Mouse (Mus musculus) frontal cortex, postnatal 36 days (tissue): ENCODE results near the gene Rbm10.
A peak's percentile ranks its signal among the peaks of the same experiment; 100 is the strongest.

ENCODE experiments used
- DNase-seq, 2 experiments: peaks; one replicate each; pipeline ENCODE4 v3.0.0; 2022; ENCODE audit warnings: low spot score in 2 of 2

Rbm10 gene

DNA sequence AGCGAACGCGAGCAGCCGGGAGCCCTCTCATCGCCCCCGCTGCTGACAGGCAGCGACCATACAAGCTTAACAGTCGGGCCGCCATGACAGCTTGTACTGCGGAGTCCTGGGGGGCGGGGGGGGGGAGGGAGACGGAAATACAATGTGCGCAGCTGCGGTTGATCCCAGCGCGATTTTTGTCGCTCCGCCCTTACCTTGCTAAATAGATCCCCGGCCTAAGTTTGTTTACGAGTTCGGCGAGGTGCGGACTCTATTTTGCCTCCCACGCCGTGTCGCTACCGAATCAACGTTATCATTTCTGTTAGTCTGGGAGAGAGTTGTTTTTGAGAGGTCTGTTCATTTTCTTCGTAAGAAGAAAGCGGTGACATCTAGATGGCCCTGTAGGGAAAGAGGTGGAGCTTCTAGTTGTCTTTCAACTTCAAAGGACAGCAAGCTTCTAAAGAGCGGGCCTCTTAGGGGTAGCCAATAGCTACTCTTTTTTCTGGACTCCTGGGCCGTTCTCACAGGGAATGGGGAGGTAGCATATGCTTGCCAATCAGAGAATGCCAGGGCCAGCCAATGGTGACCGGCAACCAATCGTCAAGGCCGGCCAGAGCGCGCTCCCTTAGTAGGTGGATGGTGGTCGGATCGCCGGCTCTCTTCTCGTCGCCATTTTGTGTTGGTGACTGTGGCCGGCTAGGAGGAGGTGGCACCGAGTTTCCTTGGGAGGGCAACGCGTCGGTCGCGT, at the start of gene Rbm10, which contains the start of gene Ndufb11:
Gene Rbm10 (plus strand): TSS at position 328 of the 727 bp plus-strand sequence.
Gene Ndufb11 (minus strand): TSS at position 444 of the 727 bp plus-strand sequence.
- DNase-seq = peak; percentile 78 to 84

DNA sequence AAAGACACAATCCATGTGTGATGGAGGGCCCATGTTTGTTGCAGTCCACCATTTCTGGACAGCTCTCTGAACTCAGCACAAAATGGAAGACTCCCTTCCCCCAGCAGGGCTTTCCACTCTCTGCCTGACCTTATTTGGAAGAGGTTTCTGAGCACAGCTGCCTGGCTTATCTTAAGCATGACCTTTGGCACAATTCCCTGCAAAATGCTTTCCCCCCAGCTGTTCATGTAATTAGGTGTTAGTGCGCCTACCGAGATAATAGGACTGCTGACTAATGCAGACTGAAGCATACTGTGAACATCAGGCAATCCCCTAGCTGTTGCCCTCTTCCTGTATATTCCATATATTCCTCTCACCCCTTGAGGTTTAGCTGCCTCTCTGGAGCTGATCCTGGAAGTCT, 46.3 kb upstream of the Rbm10 start:
- no peak for DNase-seq

DNA sequence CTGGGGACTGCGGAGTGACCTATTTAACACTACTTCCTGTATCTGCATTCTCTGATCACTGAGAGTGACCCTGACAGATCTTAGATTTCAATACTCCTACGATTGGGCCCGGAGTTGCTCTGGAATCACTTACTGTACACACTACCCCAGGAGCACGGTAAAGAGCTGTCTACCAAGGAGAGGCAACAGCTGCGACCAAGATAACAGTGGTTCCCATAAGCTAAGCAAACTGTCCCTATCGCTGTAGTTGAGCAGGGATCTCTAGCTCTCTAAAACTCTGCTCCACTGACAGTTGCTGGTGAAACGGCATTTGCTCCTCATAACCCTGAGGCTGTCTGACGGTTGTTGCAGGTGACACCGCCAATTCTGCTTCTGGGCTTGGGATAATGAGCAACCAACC, 44.6 kb upstream of the Rbm10 start:
- no peak for DNase-seq

DNA sequence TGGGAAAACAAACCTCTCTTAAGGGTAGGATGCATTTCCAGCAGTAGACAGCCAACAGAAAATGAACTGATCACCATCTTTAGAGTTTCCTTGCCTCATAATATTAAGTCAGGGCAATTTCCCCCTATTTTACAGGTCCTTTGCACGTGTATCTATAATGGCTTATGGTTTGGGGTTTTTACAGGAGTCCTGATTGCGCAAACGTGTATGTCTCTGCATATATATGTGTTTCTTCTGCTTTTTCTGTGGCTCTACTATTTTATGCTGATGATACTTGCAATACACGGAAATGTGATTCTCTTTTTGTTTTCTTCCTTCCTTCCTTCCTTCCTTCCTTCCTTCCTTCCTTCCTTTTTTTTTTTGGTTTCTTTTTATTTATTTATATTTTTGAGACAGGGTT, 43.4 kb upstream of the Rbm10 start:
- DNase-seq = no peak

DNA sequence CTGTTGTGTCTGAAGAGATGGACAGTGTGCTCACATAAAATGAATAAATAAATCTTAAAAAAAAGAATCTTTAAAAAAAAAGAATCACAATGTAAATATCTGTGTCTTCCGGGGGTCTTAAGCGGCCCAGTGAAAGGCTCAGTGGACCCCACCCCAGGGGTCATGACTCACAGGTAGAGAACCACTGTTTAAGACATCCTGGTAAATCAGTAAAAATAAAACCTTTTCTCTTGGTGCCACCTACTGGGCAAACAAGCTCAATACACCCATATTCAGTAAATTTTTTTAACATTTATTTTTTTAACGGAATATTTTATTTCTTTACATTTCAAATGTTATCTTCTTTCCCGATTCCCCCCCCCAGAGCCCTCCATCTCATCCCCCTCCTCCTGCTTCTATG, 29.3 kb upstream of the Rbm10 start:
- no peak for DNase-seq

DNA sequence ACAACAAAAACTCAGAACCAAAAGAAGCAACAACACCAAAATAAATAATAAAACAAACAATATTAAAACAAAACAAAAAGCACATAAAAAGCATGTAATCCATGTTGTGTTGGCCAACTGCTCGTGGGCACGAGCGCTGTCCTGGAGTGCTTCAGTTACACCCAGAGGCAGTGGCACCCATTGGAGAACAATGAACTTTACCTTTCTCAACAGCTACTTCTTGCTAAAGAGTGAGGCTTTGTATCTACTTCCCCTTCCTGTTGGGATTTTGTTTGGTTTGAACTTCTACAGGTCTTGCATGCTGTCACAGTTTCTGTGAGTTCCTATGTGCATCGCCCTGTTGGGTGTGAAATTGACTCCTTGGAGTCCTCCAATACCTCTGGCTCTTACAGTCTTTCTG, 8.8 kb upstream of the Rbm10 start:
- DNase-seq = no peak

DNA sequence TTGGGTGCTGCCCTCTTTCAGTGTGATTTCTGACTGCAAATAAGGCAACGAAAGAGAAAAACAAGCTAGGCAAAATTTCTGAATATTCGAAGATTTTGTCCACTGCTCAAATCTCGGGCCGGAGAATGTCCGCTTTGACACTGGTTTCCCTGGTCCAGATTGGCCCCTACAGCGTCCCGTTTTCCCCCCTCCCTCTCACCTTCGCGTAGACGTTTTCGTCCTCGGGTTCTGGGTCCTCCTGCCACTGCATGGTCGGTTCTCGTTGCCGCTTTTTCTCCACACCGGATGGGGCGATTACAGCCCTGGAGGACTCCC, 485 bp upstream of the Rbm10 start:
- peak; percentile 44 to 65 for DNase-seq

DNA sequence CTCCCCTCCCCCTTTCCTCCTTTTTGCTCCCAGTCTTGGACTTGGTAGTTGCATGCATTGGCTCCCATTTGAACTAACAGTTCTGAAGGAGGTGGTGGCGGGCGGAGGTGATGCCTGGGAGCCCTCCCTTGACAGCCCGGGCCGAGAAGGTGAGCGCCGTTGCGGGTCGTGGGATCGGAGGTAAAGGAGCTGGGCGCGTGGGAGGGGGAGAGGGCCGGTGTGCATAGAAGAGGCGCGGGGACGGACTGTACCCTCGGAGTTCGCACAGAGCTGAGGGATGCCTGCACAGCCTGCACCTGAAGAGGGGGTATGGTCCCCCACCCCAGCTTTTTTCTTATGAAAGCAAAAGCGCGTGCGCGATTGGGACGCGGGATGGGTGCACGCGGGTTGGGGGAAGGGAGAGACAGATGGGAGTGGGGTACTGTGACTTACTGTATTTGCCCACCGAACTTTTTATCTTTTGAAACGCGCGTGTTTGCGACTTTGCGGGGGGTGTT, 648 bp downstream of the Rbm10 start:
- DNase-seq = peak in 1 of 2 experiments; percentile 35

DNA sequence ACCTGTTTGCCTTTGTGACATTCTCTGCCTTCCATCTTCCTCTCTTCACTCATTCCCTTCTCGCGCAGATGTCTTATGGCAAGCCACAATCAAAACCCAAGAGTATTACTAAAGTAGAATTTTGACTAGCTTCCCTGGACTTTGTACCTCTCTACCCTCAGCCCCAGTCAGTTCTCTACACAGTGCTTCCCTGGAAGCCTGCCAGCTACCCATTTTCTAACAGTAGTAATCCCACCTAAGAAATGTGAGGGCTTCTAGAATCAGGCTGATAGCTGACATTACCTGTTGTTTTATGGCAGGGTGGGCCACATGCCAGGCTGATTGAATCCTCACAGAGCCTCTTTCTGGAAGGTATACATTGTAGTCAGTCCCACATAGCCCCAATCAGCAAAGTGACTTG, 20.8 kb downstream of the Rbm10 start:
- no peak for DNase-seq

DNA sequence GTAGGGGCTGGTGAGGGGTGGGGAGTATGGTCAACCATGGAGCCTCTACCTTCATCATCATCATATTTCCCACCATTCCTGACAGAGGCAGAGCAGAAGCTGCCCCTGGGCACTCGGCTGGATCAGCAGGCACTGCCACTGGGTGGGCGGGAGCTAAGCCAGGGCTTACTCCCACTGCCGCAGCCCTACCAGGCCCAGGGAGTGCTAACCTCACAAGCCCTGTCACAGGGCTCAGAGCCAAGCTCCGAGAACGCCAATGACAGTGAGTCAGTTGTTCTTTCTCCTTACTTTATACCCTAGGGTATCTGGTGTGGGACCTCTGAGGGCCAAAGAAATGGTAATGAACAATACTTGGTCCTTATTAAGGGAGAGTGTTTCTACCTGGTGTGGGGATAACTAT, 27.5 kb downstream of the Rbm10 start:
- DNase-seq = no peak

DNA sequence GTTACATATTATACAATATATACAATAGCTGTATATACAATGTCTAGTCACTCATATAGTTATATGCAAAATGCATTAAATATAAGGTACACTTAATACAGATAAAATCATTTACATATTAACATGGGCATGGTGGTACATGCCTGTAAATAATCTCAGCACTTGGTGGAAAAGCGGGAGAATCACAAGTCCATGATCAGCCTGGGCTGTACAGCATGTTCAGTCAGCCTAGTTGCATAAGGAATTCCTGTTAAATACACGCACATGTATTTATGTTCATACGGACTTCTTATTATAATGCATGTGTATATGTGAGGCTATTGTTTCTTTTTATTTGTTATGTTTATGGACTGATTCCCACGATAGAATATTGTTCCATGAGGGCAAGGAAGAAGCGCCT, 40.3 kb downstream of the Rbm10 start:
- no peak for DNase-seq

DNA sequence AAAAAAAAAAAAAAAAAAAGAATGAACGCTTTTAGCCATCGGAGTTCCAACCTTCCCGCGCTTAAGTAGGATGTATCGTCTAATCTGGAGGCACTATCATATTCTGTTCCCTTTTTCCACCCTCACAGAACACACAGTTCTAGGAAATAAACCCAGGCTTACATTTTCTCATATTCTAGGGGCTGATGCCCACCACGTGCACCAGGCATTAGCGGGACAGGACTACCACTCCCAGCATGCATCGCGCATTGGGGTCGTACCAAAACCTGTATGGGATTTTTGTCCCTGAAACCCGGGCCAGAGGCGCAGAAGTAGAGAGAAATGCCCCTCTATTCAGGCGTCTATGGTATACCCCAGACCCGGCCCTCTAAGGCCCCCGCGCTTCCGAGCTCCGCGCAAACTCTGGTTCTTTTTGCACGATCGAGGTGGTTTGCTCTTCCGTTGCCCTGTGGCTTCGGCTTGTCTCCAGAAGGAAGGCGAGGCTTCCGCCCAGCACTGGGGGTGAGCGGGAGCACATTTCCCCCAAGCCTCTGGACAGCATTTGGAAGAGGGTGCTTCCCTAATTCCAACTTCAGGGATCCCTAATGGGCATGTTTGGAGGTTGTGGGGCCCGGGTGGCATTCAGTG, 40.8 kb downstream of the Rbm10 start, which contains the start of gene Uba1:
Gene Uba1 (plus strand): TSS at position 301 of the 627 bp plus-strand sequence.
- peak; percentile 78 to 81 for DNase-seq

DNA sequence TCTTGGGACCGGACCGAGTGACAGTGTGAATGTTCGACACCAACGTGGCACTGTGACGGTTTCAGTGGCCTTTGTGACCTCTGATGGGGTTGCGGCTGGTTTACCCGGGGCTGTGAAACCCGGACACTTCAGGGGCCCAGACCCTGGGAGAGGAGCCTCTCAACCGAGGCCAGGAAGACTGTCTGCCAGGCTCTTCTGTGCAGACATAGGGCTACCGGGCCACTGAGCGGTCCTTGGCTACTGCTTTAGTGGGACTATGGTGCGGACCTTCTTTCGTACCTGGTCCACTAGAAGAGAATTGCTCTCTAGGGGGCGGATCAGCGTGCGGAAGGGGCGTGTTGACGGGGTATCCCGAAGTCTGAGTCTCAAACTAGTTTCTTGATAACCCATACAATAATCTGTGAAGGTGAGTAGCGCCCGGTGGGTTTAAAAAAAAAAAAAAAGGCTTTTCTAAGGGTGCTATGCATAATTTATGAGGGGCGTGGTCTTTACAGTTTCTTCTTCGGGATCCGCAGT, 41.6 kb downstream of the Rbm10 start:
- no peak for DNase-seq

DNA sequence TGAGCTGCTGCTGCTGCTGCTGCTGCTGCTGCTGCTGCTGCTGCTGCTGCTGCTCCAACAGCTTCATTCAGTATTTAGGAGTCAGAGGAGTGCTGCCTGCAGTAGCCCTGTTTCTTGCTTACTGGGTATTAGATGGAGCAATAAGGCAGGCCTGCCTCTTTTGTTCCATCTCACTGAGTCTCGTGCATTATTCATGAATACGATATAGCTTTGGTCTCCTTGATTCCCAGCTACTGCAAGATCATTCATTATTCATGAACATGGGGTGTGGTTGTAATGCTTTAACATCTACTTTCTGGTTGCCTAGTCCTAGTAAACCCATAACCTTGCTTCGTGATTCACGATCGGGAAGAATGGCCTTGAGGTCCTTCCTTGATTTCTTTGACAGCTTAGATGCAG, 45.0 kb downstream of the Rbm10 start:
- no peak for DNase-seq

DNA sequence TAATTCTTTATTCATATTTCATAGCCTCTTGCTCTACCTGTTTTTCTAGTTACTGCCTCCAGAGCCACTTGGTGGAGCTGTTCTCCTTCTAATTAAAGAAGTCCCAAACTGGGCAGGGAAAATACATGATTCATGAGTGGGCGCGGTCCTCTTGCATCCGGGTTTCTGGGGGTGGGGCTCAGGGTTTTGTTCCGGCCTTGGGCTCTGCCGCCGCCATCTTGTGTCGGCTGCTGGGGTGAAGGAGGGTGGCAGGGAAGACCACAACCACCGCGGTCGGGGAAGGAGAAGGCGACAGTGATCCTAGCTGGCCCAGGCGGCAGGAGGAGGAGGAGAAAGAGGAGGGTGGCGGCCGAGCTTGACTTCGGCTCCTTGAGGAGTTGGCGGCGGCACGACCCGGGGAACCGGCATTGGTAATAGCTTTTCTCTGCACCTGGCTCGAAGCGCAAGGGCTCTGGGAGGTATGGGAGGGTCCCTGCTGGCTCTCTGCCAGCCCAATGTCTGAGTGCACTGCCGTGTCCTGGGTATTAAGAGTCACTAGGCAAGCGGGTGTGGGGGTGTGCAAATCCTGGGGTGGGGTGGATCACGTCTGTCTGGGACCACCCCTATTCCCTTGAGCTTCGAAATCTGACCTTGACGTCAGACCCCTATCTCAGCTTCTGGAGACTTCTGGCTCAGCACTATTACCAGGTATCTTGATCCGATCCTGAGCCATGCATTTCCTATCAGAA, 45.6 kb downstream of the Rbm10 start:
- peak; percentile 69 to 83 for DNase-seq

DNA sequence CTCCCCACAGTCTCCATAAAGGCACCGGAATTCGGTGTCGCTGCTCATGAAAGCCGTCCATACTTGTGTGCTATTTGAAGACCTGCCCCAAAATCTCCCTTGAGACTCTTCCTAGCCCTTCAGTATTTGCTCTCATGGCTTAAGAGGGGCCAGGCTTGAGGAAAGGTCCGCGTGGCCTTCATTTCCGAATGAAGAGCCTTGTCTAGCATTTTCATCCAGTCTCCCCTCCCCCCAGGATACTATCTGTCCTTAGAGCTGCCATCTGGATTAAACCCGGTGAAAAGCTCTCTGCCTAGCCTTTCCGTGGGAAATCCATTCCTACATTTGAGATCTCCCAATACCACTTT, 46.1 kb downstream of the Rbm10 start:
- peak in 1 of 2 experiments; percentile 10 for DNase-seq

DNA sequence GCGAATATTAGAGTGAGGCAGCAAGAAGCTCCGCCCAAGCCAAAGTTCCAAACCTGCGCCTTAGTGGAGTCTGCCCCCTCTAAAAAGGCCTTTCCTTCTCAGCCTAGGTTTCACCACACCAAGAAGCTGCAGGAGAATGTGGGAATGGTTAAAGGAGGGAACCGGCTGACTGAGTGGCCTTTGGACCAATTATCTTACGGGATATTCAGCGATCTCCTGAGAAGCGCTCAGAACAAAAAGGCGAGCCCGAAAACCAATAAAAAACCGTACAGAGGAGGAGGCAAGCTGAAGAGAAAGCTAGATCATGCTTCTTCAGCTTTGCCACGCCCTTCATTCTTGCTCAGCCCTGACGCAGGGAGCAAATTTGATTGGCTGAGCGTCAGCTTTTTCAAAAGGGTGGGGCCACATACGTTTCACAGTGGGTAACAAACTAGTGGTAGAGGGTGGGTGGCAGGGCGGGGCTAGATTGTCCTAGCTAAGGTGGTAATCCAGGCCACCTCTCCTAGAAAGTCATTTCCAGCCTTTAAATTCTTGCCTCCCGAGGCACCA, 70.3 kb downstream of the Rbm10 start, which contains the start of gene Cdk16:
Gene Cdk16 (plus strand): TSS at position 436 of the 549 bp plus-strand sequence.
- peak; percentile 75 to 87 for DNase-seq

DNA sequence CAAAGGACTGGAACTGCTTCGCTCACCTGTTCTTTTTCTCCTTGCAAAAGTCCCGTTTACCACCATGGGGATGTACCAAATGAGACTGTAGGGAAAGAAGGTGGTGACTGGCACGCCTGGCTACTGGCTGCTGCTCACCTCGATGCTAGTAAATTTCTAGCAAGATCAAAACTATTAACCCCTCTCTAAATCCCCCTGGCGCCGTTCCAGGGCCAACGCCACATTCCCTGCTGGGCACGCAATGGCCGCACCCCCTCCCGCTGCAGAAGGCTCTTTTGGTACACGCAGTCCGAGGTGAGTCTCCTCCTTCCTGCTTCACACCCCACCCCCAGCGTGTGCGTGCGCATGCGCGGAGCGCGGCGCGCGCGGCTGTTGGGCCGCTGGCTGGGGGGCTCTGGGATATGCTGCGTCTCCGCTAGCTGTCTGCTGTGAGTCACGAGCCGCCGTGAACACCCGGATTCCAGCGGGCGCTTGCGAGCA, 70.8 kb downstream of the Rbm10 start:
- peak; percentile 79 to 85 for DNase-seq

DNA sequence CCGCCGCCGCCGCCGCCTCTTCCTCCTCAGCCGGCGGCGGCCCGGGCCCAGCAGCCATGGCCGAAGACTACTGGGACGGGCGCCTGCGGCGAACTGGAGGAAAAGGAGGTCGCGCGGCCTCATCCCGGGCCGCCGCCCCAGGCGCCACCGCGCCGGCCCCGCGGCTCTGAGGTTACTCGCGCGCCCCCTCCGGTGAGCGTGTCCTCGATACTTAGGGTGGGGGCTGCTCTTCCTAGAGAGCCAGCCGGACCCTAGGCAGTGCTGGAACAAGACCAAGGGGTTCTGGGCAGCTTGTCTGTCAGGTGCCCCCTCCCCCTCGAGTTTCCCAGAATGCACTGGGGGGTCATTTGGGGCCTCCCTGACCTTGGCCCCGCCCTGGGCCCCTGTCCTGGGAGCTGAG, 71.3 kb downstream of the Rbm10 start:
- peak; percentile 15 to 21 for DNase-seq

DNA sequence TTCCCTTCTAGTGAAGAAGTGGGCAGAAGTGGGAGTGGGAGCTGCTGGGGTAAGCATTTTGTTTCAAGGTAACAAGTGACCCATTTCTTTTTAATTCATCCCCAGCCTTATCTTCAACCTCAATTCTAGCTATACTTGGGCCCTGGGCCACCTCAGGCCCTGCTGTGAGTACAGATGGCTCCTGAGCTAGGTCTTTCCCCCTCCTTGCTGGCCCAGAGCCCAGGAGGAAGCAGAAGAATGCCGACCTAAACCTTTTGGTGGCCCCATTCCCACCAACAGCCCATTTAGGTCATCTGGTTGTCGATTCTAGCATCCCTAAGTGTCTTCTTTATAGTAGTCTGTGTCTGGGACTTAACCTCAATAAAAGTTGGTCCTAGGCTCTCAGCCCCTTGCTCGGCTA, 74.3 kb downstream of the Rbm10 start:
- DNase-seq = no peak

DNA sequence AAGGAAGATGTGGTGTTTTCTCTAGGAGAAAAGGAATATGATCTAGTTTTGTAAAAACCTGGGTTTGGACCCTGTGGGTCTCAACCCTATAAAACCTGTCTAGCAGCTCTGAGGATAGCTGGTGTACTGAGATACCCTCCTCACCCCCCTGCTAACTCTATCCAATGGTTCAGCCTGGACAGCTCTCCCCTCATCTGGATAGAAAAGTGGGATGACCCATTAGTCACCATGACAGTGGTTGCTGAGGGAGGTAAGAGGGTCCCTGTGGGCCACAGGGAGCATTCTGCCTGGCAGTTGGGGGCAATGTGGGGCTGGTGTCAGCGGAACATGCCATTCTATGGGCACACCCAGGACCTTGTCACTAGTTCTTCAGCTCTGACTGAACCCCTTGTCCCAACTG, 75.3 kb downstream of the Rbm10 start:
- no peak for DNase-seq

DNA sequence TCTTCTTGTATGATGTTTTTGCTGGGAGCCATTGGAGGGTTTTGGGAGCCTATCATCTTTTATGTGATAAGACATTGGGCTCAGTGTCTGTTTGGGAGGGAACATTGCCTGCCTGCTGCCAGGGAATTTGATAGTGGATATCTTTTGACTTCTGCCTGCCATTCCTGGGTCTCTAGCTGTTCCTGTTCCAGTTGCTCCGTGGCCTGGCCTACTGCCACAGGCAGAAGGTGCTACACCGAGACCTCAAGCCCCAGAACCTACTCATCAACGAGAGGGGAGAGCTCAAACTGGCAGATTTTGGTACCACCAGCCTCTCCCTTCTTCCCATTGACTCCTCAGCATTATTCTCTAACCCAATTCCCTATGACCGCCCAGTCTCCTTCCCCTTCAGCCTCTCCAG, 78.5 kb downstream of the Rbm10 start:
- DNase-seq = no peak
